Mouse (Mus musculus): ENCODE measurements around the gene Fgd6. TPM values are rescaled to one million over a fixed set of nuclear protein-coding genes. Genes with fewer than 3 reads are reported as not detected.
A peak's percentile ranks its signal among the peaks of the same experiment; 100 is the strongest.

The Fgd6 gene
- polyA plus RNA-seq (2012; ENCODE audit: insufficient read depth, insufficient read length, low replicate concordance, missing spikeins): not detected in 2 replicates

DNA sequence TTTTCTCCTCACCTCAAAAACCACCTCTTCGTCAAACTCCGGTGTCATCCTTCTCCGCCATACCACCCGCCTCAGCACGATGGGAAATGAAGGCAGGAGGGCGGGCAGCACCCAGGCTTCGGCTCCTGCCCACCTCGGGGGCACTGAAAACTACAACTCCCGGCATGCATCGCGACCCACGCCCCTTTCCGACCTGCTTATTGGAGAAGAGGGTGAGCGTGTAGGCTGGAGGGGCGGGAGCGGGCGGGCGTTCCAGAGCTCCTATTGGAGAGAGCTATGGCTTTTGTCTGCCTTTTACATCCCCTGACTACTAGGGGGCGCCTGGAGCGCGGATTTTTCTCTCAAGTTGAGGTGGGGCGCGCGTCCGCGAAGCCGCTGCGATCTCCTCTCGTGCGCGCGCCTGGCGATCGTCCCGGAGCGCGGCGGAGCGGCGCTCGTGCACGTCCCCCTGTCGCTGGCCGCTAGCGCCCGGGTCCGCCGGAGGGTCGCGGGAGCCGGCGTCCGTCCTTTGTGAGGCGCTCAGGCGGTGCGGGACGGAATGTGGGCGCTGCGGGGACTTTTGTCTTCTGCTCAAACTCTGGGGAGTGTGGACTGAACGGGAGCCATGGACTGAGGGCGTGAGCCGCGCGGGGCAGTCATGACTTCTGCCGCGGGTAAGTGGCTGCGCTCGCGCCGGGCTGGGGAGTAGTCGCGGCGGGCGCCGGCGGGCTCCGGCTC is at the start of gene Fgd6, which contains the start of gene Vezt:
TSS of gene Fgd6 (plus strand) at position 344 of the 717 bp plus-strand sequence.
TSS of gene Vezt (minus strand) at position 160 of the 717 bp plus-strand sequence.
- H3K4me1 ChIP-seq (ENCODE audit: control insufficient read depth, insufficient read depth, low read length): no peaks in the 10 kb centered on the region
- under 1% methylated on average over 77 of the region's 77 CpGs for WGBS
- peak; percentile 16; the same call in 1 of the 2 replicates for TF ChIP-seq CTCF (IDR thresholded peaks at IDR 0.05; ENCODE audit: insufficient read depth, low read depth, low read length)
- TF ChIP-seq POLR2A (IDR thresholded peaks at IDR 0.05; ENCODE audit: insufficient read depth, low read depth, low read length): no peak
- peak within 1 kb of the TSS; percentile 89 for H3K4me3 ChIP-seq (ENCODE audit: insufficient read depth, low read depth, low read length)
- H3K27ac ChIP-seq (ENCODE audit: insufficient read depth, low read depth, low read length): peak within 1 kb of the TSS; percentile 46; the same call in 1 of the 2 replicates

DNA sequence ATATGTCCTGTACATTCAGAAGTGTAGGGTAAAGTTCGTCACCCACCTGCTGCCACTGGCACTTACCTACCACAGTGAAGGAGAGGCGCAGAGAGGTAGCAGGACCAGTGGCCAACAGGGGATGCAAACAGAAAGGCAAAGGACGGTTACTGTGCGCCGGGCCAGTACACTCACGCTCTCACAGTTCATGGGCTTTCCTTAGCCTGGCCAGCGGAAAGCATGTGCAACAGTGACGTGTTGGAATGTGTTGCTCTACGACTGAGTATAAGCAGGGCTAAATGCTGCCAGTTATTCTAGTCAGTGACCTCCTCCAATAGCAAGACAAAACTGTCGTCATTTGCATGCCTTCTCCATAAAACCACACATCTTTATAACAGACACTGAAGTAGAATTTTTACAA is 41.7 kb upstream of the Fgd6 start:
- WGBS: 93% methylated on average over 10 of the region's 10 CpGs
- H3K4me1 ChIP-seq (ENCODE audit: control insufficient read depth, insufficient read depth, low read length): no peaks in the 10 kb centered on the region
- no peak overlapping the region for H3K4me3 ChIP-seq (ENCODE audit: insufficient read depth, low read depth, low read length)
- TF ChIP-seq CTCF (IDR thresholded peaks at IDR 0.05; ENCODE audit: insufficient read depth, low read depth, low read length): no peak
- TF ChIP-seq POLR2A (IDR thresholded peaks at IDR 0.05; ENCODE audit: insufficient read depth, low read depth, low read length): no peak
- H3K27ac ChIP-seq (ENCODE audit: insufficient read depth, low read depth, low read length): no peak overlapping the region

DNA sequence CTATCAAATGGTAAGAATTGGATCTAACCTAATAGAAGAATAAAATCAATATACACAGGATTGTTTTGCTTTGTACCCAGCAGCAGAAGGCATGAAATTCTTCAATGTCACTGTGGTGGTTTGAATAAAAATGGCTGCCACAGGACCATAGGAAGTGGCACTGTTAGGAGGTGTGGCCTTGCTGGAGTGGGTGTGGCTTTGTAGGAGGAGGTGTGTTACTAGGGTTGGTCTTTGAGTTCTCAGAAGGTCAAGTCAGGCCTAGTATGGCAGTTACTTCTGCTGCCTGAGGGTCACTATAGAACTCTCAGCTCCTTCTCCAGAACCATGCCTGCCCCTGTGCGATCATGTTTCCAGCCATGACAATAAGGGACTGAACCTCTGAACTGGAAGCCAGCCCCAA is 40.7 kb upstream of the Fgd6 start:
- 93% methylated on average over 1 of the region's 1 CpGs for WGBS
- H3K27ac ChIP-seq (ENCODE audit: insufficient read depth, low read depth, low read length): no peak overlapping the region
- no peak for TF ChIP-seq CTCF (IDR thresholded peaks at IDR 0.05; ENCODE audit: insufficient read depth, low read depth, low read length)
- TF ChIP-seq POLR2A (IDR thresholded peaks at IDR 0.05; ENCODE audit: insufficient read depth, low read depth, low read length): no peak

DNA sequence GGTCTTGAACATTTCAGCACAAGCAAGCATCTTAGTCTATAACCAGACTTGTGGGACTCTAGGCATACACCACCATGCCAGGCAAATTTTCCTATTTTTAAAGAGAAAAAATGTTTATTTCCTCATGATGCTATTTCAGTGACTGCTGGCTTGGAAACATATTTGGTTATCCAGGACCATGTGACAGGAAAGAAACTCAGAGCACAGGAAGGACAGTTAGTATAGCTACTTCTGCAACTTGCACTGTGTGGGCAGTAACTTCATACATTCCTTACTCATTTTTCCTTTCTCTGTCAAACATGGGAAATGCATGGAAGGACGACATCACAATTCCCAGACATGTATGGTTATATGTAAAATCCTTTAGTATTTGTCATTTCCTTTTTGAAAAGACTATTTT is 36.4 kb upstream of the Fgd6 start:
- Histone ChIP-seq H3K4me3 (ENCODE audit: insufficient read depth, low read depth, low read length) (no peak overlapping the region), H3K4me1 (ENCODE audit: control insufficient read depth, insufficient read depth, low read length) (no peaks in the 10 kb centered on the region), H3K27ac (ENCODE audit: insufficient read depth, low read depth, low read length) (no peak overlapping the region)
- 95% methylated on average over 1 of the region's 1 CpGs for WGBS
- TF ChIP-seq POLR2A (IDR thresholded peaks at IDR 0.05; ENCODE audit: insufficient read depth, low read depth, low read length) (no peak), CTCF (IDR thresholded peaks at IDR 0.05; ENCODE audit: insufficient read depth, low read depth, low read length) (no peak)

More for the DNA sequence above, 40.7 kb upstream of the Fgd6 start:
- Histone ChIP-seq H3K4me1 (ENCODE audit: control insufficient read depth, insufficient read depth, low read length) (no peaks in the 10 kb centered on the region), H3K4me3 (ENCODE audit: insufficient read depth, low read depth, low read length) (no peak overlapping the region)

DNA sequence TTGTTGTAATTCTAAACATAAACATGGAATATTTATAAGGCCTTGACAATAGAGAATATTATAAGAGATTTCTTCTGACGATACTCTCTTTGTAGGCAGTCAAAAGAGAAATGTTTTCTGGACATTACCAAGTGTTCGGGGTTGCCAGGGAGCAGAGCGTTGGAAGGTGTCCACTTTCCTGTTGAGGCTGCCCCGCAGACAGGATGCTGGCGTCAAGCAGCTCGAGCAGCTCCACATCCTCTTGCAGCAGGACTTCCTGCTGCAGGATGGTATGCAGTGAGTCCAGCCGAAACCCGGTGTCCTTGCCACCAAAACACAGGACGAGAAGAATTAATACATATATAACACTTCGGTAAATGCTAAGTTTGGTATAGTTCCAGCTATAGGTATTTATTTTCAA is 35.6 kb upstream of the Fgd6 start:
- TF ChIP-seq POLR2A (IDR thresholded peaks at IDR 0.05; ENCODE audit: insufficient read depth, low read depth, low read length) (no peak), CTCF (IDR thresholded peaks at IDR 0.05; ENCODE audit: insufficient read depth, low read depth, low read length) (no peak)
- Histone ChIP-seq H3K27ac (ENCODE audit: insufficient read depth, low read depth, low read length) (no peak overlapping the region), H3K4me3 (ENCODE audit: insufficient read depth, low read depth, low read length) (no peak overlapping the region), H3K4me1 (ENCODE audit: control insufficient read depth, insufficient read depth, low read length) (no peaks in the 10 kb centered on the region)
- 80% methylated on average over 10 of the region's 10 CpGs for WGBS

DNA sequence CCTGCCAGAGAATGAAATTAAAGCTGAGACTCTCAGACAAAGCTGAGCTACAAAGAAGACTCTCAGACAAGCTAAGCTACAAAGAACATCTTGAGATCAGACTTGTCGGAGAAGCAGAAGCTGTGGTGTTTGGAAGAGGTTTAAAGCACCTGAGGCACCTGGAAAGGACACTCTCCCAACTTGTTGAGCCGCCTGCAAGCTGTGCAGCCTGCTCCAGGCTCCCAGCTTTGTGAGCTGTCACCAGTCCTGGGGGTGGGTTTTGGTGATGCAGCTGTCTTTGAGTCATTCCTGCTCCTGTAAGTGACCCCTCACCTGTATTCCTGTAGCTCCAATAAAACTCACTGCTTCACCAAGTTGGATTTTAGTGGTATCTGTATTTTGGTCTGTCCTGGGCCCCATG is 27.4 kb upstream of the Fgd6 start:
- no peak overlapping the region for H3K4me3 ChIP-seq (ENCODE audit: insufficient read depth, low read depth, low read length)
- no peaks in the 10 kb centered on the region for H3K4me1 ChIP-seq (ENCODE audit: control insufficient read depth, insufficient read depth, low read length)
- no peak overlapping the region for H3K27ac ChIP-seq (ENCODE audit: insufficient read depth, low read depth, low read length)
- no peak for TF ChIP-seq POLR2A (IDR thresholded peaks at IDR 0.05; ENCODE audit: insufficient read depth, low read depth, low read length)
- no peak for TF ChIP-seq CTCF (IDR thresholded peaks at IDR 0.05; ENCODE audit: insufficient read depth, low read depth, low read length)
- 95% methylated on average over 2 of the region's 2 CpGs for WGBS

DNA sequence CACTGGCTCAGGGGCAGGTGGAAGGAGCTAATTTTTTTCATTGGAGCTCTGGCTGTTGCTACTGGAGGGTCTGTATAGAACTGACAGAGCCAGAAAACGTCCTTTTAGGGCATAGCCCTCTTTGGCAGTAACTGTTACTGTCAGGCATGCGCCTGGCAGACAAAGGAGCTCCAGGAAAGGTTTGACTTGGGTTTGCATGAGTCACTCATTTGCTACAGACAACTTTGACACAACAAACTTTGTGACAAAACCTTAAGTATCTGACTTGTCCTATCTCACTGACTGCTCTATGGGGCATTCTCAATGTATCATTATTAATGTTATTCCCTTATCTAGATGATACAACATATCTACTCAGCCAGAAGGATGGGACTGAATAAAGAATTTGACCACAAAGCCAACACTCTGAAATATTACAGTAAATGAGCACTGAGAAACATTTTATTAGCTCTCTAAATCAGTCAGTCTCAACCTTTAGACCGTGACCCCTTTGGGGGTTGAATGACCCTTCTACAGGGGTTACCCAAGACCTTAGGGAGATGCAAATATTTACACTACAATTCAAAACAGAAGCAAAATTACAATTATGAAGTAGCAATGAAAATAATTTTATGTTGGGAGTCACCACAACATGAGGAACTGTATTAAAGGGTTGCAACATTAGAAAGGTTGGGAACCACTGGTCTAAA is 25.7 kb upstream of the Fgd6 start:
- TF ChIP-seq CTCF (IDR thresholded peaks at IDR 0.05; ENCODE audit: insufficient read depth, low read depth, low read length): no peak
- TF ChIP-seq POLR2A (IDR thresholded peaks at IDR 0.05; ENCODE audit: insufficient read depth, low read depth, low read length): no peak
- Histone ChIP-seq H3K27ac (ENCODE audit: insufficient read depth, low read depth, low read length) (no peak overlapping the region), H3K4me3 (ENCODE audit: insufficient read depth, low read depth, low read length) (no peak overlapping the region), H3K4me1 (ENCODE audit: control insufficient read depth, insufficient read depth, low read length) (peaks cover 3% of the 10 kb centered on the region)
- 63% methylated on average over 3 of the region's 3 CpGs for WGBS

DNA sequence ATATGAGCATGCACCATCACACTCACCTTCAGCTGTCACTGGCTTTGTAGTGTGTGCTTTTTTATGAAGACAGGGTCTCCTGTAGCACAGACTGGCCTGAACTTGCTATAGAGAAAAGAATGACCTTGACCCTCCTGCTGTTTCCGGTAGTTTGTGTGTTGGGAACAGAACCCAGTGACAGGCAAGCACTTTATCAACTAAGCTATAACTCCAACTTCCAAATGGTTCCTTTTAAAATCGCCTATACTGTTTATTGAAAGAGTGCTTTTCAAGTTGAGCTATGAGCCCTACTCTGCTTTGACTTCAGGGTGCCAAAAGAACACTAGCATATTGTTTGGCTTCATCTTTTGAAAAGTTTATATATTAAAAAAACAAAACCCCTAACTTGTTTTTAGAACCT is 24.8 kb upstream of the Fgd6 start:
- no peak overlapping the region for H3K4me3 ChIP-seq (ENCODE audit: insufficient read depth, low read depth, low read length)
- peaks cover 3% of the 10 kb centered on the region for H3K4me1 ChIP-seq (ENCODE audit: control insufficient read depth, insufficient read depth, low read length)
- WGBS: 75% methylated on average over 2 of the region's 2 CpGs
- no peak overlapping the region for H3K27ac ChIP-seq (ENCODE audit: insufficient read depth, low read depth, low read length)
- no peak for TF ChIP-seq POLR2A (IDR thresholded peaks at IDR 0.05; ENCODE audit: insufficient read depth, low read depth, low read length)
- TF ChIP-seq CTCF (IDR thresholded peaks at IDR 0.05; ENCODE audit: insufficient read depth, low read depth, low read length): no peak

DNA sequence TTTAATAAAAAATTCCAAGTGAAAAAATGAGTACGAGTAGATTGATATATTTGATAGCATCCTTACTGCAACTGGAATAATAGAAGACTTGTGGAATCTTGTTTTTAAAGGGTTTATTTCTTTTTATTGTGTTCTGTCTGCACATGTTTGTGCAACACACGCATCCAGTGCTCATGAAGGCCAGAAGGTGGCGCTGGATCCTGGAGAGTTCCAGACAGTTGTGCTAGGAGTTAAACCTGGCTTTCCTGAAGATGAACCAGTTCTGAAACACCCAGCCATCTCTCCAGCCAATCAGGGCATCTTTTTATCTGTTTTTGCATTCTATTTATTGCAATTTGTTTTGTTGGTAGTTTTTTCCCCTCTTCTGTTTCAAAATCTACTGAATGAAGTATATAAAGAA is 22.6 kb upstream of the Fgd6 start:
- H3K4me1 ChIP-seq (ENCODE audit: control insufficient read depth, insufficient read depth, low read length): peaks cover 3% of the 10 kb centered on the region
- TF ChIP-seq POLR2A (IDR thresholded peaks at IDR 0.05; ENCODE audit: insufficient read depth, low read depth, low read length) (no peak), CTCF (IDR thresholded peaks at IDR 0.05; ENCODE audit: insufficient read depth, low read depth, low read length) (0 out of 2 replicates have a peak, but pooled peaks have one; percentile 30)
- WGBS: 55% methylated on average over 3 of the region's 3 CpGs
- no peak overlapping the region for H3K27ac ChIP-seq (ENCODE audit: insufficient read depth, low read depth, low read length)
- H3K4me3 ChIP-seq (ENCODE audit: insufficient read depth, low read depth, low read length): no peak overlapping the region
